Mouse (Mus musculus) forebrain, postnatal 0 days (tissue): ENCODE data around the gene Cenpu. TPM values are rescaled to one million over a fixed set of nuclear protein-coding genes. Genes with fewer than 3 reads are reported as not detected.

Experiments used
- ATAC-seq: fragments of 200-750 bp; cut with Nextera tagmentation; 2 replicates; pipeline ENCODE4 v1.8.0; 2017; ENCODE audit warnings: mild to moderate bottlenecking, moderate library complexity
- DNase-seq: peaks from one replicate; pipeline ENCODE4 v3.0.0-alpha.2; 2015
- H3K27ac ChIP-seq: fragments of 300-500 bp; sonication (generic); 2 replicates; pipeline ENCODE4 v1.5.1; 2014; ENCODE audit warnings: low read depth, mild to moderate bottlenecking, antibody characterized with exemption, low read length, moderate library complexity, mixed read lengths
- H3K27me3 ChIP-seq: fragments of 300-500 bp; sonication (generic); 2 replicates; pipeline ENCODE4 v1.6.1; 2014; ENCODE audit warnings: mild to moderate bottlenecking, low read length, mixed read lengths; ENCODE audit not compliant: insufficient read depth
- H3K36me3 ChIP-seq: fragments of 300-500 bp; sonication (generic); 2 replicates; pipeline ENCODE4 v1.6.1; 2014; ENCODE audit warnings: mild to moderate bottlenecking, moderate library complexity; ENCODE audit not compliant: insufficient read depth
- H3K4me1 ChIP-seq: fragments of 300-500 bp; sonication (generic); 2 replicates; pipeline ENCODE4 v1.6.1; 2014; ENCODE audit warnings: antibody characterized with exemption; ENCODE audit not compliant: insufficient read depth
- H3K4me2 ChIP-seq: fragments of 300-500 bp; sonication (generic); 2 replicates; pipeline ENCODE4 v1.6.1; 2014; ENCODE audit warnings: low read depth, mild to moderate bottlenecking, moderate library complexity
- H3K4me3 ChIP-seq: fragments of 300-500 bp; sonication (generic); 2 replicates; pipeline ENCODE4 v1.5.1; 2014; ENCODE audit warnings: low read depth, low read length, mixed read lengths
- H3K9ac ChIP-seq: fragments of 300-500 bp; sonication (generic); 2 replicates; pipeline ENCODE4 v1.6.1; 2014; ENCODE audit warnings: mild to moderate bottlenecking
- H3K9me3 ChIP-seq: fragments of 300-500 bp; sonication (generic); 2 replicates; pipeline ENCODE4 v1.6.1; 2016; ENCODE audit warnings: low read length
- CTCF ChIP-seq: sonication (generic); IDR thresholded peaks from 2 replicates; pipeline ENCODE4 v1.5.1; 2016; ENCODE audit warnings: antibody characterized with exemption, control low read depth, low read depth
- WGBS: fragments of 180-500 bp; shearing (Covaris S2); extraction: QIAGEN DNeasy Blood & Tissue Kit; methylation state at CpG from one replicate; pipeline ENCODE4 v1.1.7; 2014; 5-methylcytosine and 5-hydroxymethylcytosine counted together
- polyA plus RNA-seq: library from polyadenylated mRNA; unstranded; fragments of >200 nt; fragmentation: Nextera tagmentation; extraction: Ambion mirVana; gene quantifications from 2 replicates; pipeline ENCODE4 v1.2.1, GENCODE M21; 2015
- total RNA-seq: library from RNA; depleted of rRNA; stranded (reverse); fragments of >200 nt; gene quantifications from 2 replicates; pipeline ENCODE4 v1.2.3, GENCODE M21; 2014; rRNA removed

The Cenpu gene
- total and polyA plus RNA-seq, 2 experiments from 2014 or later, result 8.3 to 11.5 TPM

DNA sequence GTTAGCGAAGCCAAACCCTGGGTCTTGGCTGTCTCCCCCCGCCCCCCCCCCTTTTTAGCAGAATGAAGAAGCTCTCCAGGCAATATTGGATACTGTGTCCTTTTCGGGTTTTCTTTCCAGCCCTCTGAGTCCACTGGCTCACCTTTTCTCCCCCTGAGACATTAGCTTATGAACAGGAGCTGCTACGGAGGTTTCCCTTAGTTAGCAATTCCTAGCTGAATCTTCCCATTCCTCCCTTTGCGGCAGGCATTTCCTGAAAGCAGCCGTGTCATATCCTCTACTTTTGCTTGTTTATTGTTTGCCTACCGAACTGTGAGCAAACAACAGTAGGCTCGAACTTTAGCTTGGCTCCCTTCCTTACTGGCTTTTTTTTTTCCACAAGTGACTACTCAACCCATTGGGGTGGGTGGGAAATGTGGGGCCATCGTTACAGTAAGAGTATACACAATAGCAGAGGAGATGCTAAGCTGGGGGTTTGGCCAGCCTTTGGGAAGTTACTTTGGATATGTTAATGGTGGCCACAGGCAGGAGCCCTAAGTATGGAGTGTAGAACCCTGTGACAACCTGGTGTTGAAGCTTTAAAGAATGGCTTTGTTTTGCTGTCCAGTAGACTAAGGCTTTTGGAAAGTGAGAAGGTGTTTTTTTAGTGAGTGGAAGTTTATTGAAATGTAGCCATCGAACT lies 67.0 kb downstream of the Cenpu start:
- Histone ChIP-seq H3K36me3 (no peaks in the 10 kb centered on the region), H3K4me2 (peak overlapping the region; percentile 80), H3K27me3 (no peaks in the 10 kb centered on the region), H3K4me3 (peak overlapping the region; percentile 80), H3K27ac (no peak overlapping the region), H3K9me3 (no peaks in the 10 kb centered on the region), H3K4me1 (peaks cover 10% of the 10 kb centered on the region), H3K9ac (peak overlapping the region; percentile 88)
- no peak for ATAC-seq
- peak; percentile 19 for DNase-seq
- no peak for TF ChIP-seq CTCF
- WGBS, result under 1% methylated on average over 10 of the region's 10 CpGs

GRCm38 (mm10) chr8:46622446-46623270 lies 70.8 kb downstream of the Cenpu start:
- no peak overlapping the region for H3K4me2 ChIP-seq
- no peak overlapping the region for H3K27ac ChIP-seq
- DNase-seq, result no peak
- H3K4me3 ChIP-seq, result no peak overlapping the region
- ATAC-seq, result no peak
- H3K9me3 ChIP-seq, result no peaks in the 10 kb centered on the region
- H3K36me3 ChIP-seq, result no peaks in the 10 kb centered on the region
- no peak for TF ChIP-seq CTCF
- H3K27me3 ChIP-seq, result no peaks in the 10 kb centered on the region
- H3K9ac ChIP-seq, result no peak overlapping the region
- WGBS, result 61% methylated on average over 9 of the region's 9 CpGs
- H3K4me1 ChIP-seq, result peaks cover 10% of the 10 kb centered on the region

DNA sequence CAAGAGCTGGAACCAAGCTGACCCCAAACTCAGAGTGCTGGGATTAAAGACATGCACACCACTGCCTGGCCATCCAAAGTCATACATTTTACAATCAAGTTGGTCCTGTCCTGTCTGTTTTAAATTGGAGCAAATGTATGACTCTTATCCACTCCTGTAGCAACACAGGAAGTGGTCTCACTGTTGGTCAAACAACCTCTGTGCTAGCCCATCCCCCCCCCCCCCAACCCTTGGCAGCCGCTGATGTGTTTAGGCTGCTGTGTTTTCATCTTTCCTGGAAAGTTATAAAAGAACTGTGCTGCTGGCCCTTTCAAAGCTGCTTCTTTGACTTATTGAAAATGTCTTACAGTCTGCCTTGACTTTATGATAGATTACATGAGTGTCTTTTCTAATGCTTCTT lies 73.3 kb downstream of the Cenpu start:
- Histone ChIP-seq H3K9ac (no peak overlapping the region), H3K27ac (no peak overlapping the region), H3K27me3 (no peaks in the 10 kb centered on the region), H3K4me1 (no peaks in the 10 kb centered on the region; the same call in 1 of the 2 replicates), H3K4me3 (no peak overlapping the region), H3K4me2 (no peak overlapping the region), H3K36me3 (peaks cover 5% of the 10 kb centered on the region; the same call in 1 of the 2 replicates), H3K9me3 (no peaks in the 10 kb centered on the region)
- 61% methylated on average over 1 of the region's 1 CpGs for WGBS
- no peak for TF ChIP-seq CTCF
- ATAC-seq, result no peak
- no peak for DNase-seq

DNA sequence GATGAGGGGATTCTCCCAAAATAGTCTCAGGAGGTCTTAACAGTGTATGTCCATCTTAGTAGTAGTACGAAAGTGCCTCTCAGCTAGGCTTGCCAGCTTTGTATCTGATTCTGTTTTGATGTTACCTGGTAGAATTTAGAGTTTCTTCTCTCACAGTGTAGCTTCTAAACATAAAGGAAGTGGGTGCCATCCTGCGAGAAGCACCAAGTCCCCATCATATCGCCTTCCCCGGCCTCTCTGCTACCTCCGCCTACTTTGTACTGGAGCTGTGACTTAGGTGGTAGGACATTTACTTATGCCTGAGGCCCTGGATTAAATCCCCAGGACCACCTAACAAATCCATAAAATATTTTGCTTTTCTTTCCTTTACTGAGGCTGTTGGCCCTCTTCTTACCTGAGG lies 74.8 kb downstream of the Cenpu start:
- H3K4me3 ChIP-seq, result no peak overlapping the region
- no peak for ATAC-seq
- no peak for TF ChIP-seq CTCF
- no peaks in the 10 kb centered on the region for H3K9me3 ChIP-seq
- H3K27me3 ChIP-seq, result no peaks in the 10 kb centered on the region
- no peak overlapping the region for H3K4me2 ChIP-seq
- H3K9ac ChIP-seq, result no peak overlapping the region
- no peak overlapping the region for H3K27ac ChIP-seq
- H3K4me1 ChIP-seq, result no peaks in the 10 kb centered on the region
- WGBS, result 97% methylated on average over 5 of the region's 5 CpGs
- no peak for DNase-seq
- peaks cover 11% of the 10 kb centered on the region for H3K36me3 ChIP-seq

- no peak overlapping the region for H3K4me3 ChIP-seq
- ATAC-seq, result no peak
- no peak for TF ChIP-seq CTCF
- H3K9ac ChIP-seq, result no peak overlapping the region
- no peak for DNase-seq
- H3K4me2 ChIP-seq, result no peak overlapping the region
- WGBS, result 80% methylated on average over 7 of the region's 7 CpGs
- H3K27me3 ChIP-seq, result no peaks in the 10 kb centered on the region
- no peaks in the 10 kb centered on the region for H3K9me3 ChIP-seq
- peaks cover 17% of the 10 kb centered on the region for H3K36me3 ChIP-seq
- no peaks in the 10 kb centered on the region for H3K4me1 ChIP-seq
- no peak overlapping the region for H3K27ac ChIP-seq
Observed at GRCm38 (mm10) chr8:46627881-46628280, 76.1 kb downstream of the Cenpu start.

DNA sequence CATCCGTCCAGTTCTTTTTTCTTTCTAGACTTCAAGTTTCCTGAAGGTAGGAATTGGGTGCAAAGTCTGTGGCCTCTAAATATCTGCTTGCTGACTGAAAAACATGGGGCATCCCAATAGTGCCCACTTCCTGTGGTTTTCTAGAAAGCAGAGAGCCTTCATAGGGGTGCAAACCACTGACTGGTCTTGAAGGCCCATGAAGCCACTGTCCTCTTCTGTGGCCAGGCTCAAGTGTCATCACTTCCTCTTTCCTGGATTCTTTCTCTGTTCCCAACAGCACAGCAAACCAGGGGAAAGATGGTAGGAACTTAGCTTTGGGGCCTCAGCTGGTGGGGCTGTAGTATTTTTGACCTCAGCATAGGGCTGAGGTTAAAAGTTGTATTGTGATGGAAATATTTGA lies 76.8 kb downstream of the Cenpu start:
- H3K4me1 ChIP-seq, result no peaks in the 10 kb centered on the region
- H3K36me3 ChIP-seq, result peaks cover 24% of the 10 kb centered on the region
- H3K4me3 ChIP-seq, result no peak overlapping the region
- H3K9ac ChIP-seq, result no peak overlapping the region
- no peaks in the 10 kb centered on the region for H3K27me3 ChIP-seq
- H3K9me3 ChIP-seq, result no peaks in the 10 kb centered on the region
- no peak for DNase-seq
- no peak for ATAC-seq
- H3K4me2 ChIP-seq, result no peak overlapping the region
- no peak for TF ChIP-seq CTCF
- H3K27ac ChIP-seq, result no peak overlapping the region
- WGBS, result 100% methylated on average over 1 of the region's 1 CpGs

Other genes with a start within 250 kb of the Cenpu start
- gene Acsl1, start 81.0 kb upstream of the Cenpu start, total RNA-seq, result 35.5 and 44.2 TPM in 2 replicates
- gene Acsl1, start 81.0 kb upstream of the Cenpu start, polyA plus RNA-seq, result 20.4 and 26.2 TPM in 2 replicates
- 5.4 and 6.1 TPM in 2 replicates for gene Primpol, start 65.2 kb downstream of the Cenpu start, total RNA-seq
- gene Primpol, start 65.2 kb downstream of the Cenpu start, polyA plus RNA-seq, result 2.7 and 3.8 TPM in 2 replicates
- gene Casp3, start 65.3 kb downstream of the Cenpu start, total RNA-seq, result 232 and 251 TPM in 2 replicates
- 271 and 275 TPM in 2 replicates for gene Casp3, start 65.3 kb downstream of the Cenpu start, polyA plus RNA-seq
- gene Irf2, start 187.7 kb downstream of the Cenpu start, total RNA-seq, result 3.0 and 8.5 TPM in 2 replicates
- gene Irf2, start 187.7 kb downstream of the Cenpu start, polyA plus RNA-seq, result 5.4 and 9.1 TPM in 2 replicates